Mouse (Mus musculus): ENCODE data around the gene Trmt61a. TPM values are rescaled to one million over a fixed set of nuclear protein-coding genes. Genes with fewer than 3 reads are reported as not detected.

Gene Trmt61a
- polyA plus RNA-seq, 1 experiment from 2014 or later = 9.9 TPM

DNA sequence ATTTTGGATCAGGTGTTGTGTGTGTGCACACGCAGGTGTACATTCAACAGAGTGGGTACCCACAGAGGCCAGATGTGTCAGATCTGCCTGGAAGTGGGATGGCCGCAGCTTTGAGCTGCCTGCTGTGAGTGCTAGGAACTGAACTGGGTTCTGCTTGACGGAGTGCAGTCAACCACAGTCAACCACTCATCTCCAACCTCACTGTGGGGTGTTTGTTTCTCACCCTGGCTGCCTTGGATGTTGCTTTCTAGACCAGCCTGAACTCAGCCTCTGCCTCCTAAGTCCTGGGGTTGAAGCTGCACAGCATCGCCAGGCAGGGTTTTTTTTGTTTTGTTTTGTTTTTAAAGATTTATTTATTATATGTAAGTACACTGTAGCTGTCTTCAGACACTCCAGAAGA is 42.3 kb downstream of the Trmt61a start:
- H3K9me3 ChIP-seq (ENCODE audit: control insufficient read depth, low read length) = no peaks in the 10 kb centered on the region
- H3K36me3 ChIP-seq (ENCODE audit: control insufficient read depth, insufficient read depth, low read length) = peaks cover 7% of the 10 kb centered on the region
- H3K27me3 ChIP-seq (replicated peaks; ENCODE audit: control insufficient read depth, insufficient read depth, low read length) = no peaks in the 10 kb centered on the region
- DNase-seq (ENCODE audit: low spot score) (no peak), ATAC-seq (replicated peaks; ENCODE audit: low FRiP score, low TSS enrichment, low read depth) (no peak)
- H3K4me3 ChIP-seq (ENCODE audit: low read depth, low read length) = no peak overlapping the region
- no peaks in the 10 kb centered on the region for H3K4me1 ChIP-seq (replicated peaks; ENCODE audit: control insufficient read depth, insufficient read depth, low read length)
- H3K27ac ChIP-seq (ENCODE audit: low read depth) = no peak overlapping the region
- 74% methylated on average over 4 of the region's 4 CpGs for WGBS
- no peak overlapping the region for H3K9ac ChIP-seq (ENCODE audit: low read length)
- H3K4me2 ChIP-seq (ENCODE audit: low read length) = no peak overlapping the region

GRCm38 (mm10) chr12:111722654-111723053 is 44.7 kb downstream of the Trmt61a start:
- Histone ChIP-seq H3K9ac (ENCODE audit: low read length) (no peak overlapping the region), H3K4me3 (ENCODE audit: low read depth, low read length) (no peak overlapping the region), H3K27ac (ENCODE audit: low read depth) (no peak overlapping the region), H3K4me1 (replicated peaks; ENCODE audit: control insufficient read depth, insufficient read depth, low read length) (no peaks in the 10 kb centered on the region), H3K27me3 (replicated peaks; ENCODE audit: control insufficient read depth, insufficient read depth, low read length) (no peaks in the 10 kb centered on the region), H3K9me3 (ENCODE audit: control insufficient read depth, low read length) (no peaks in the 10 kb centered on the region), H3K36me3 (ENCODE audit: control insufficient read depth, insufficient read depth, low read length) (peaks cover 7% of the 10 kb centered on the region), H3K4me2 (ENCODE audit: low read length) (no peak overlapping the region)
- DNase-seq (ENCODE audit: low spot score) (no peak), ATAC-seq (replicated peaks; ENCODE audit: low FRiP score, low TSS enrichment, low read depth) (no peak)
- WGBS = 72% methylated on average over 9 of the region's 9 CpGs

GRCm38 (mm10) chr12:111724638-111725337 is 46.9 kb downstream of the Trmt61a start:
- DNase-seq (ENCODE audit: low spot score) = no peak
- H3K4me2 ChIP-seq (ENCODE audit: low read length) = no peak overlapping the region
- ATAC-seq (replicated peaks; ENCODE audit: low FRiP score, low TSS enrichment, low read depth) = no peak
- no peaks in the 10 kb centered on the region for H3K9me3 ChIP-seq (ENCODE audit: control insufficient read depth, low read length)
- WGBS = 68% methylated on average over 6 of the region's 6 CpGs
- no peak overlapping the region for H3K9ac ChIP-seq (ENCODE audit: low read length)
- H3K27me3 ChIP-seq (replicated peaks; ENCODE audit: control insufficient read depth, insufficient read depth, low read length) = no peaks in the 10 kb centered on the region
- no peaks in the 10 kb centered on the region for H3K4me1 ChIP-seq (replicated peaks; ENCODE audit: control insufficient read depth, insufficient read depth, low read length)
- no peak overlapping the region for H3K4me3 ChIP-seq (ENCODE audit: low read depth, low read length)
- peak overlapping the region; percentile 16; the same call in 1 of the 2 replicates for H3K27ac ChIP-seq (ENCODE audit: low read depth)
- H3K36me3 ChIP-seq (ENCODE audit: control insufficient read depth, insufficient read depth, low read length) = peaks cover 15% of the 10 kb centered on the region

GRCm38 (mm10) chr12:111725338-111726121 is 47.6 kb downstream of the Trmt61a start:
- Histone ChIP-seq H3K4me2 (ENCODE audit: low read length) (no peak overlapping the region), H3K4me3 (ENCODE audit: low read depth, low read length) (no peak overlapping the region), H3K27me3 (replicated peaks; ENCODE audit: control insufficient read depth, insufficient read depth, low read length) (no peaks in the 10 kb centered on the region), H3K4me1 (replicated peaks; ENCODE audit: control insufficient read depth, insufficient read depth, low read length) (no peaks in the 10 kb centered on the region), H3K9ac (ENCODE audit: low read length) (no peak overlapping the region), H3K36me3 (ENCODE audit: control insufficient read depth, insufficient read depth, low read length) (peaks cover 15% of the 10 kb centered on the region), H3K9me3 (ENCODE audit: control insufficient read depth, low read length) (no peaks in the 10 kb centered on the region), H3K27ac (ENCODE audit: low read depth) (peak overlapping the region; percentile 66)
- 67% methylated on average over 12 of the region's 12 CpGs for WGBS
- ATAC-seq (replicated peaks; ENCODE audit: low FRiP score, low TSS enrichment, low read depth) (no peak), DNase-seq (ENCODE audit: low spot score) (no peak)

- Histone ChIP-seq H3K27ac (ENCODE audit: low read depth) (peak overlapping the region; percentile 66), H3K9ac (ENCODE audit: low read length) (no peak overlapping the region), H3K36me3 (ENCODE audit: control insufficient read depth, insufficient read depth, low read length) (peaks cover 15% of the 10 kb centered on the region), H3K4me3 (ENCODE audit: low read depth, low read length) (no peak overlapping the region), H3K27me3 (replicated peaks; ENCODE audit: control insufficient read depth, insufficient read depth, low read length) (no peaks in the 10 kb centered on the region), H3K9me3 (ENCODE audit: control insufficient read depth, low read length) (no peaks in the 10 kb centered on the region), H3K4me1 (replicated peaks; ENCODE audit: control insufficient read depth, insufficient read depth, low read length) (no peaks in the 10 kb centered on the region), H3K4me2 (ENCODE audit: low read length) (no peak overlapping the region)
- DNase-seq (ENCODE audit: low spot score) (no peak), ATAC-seq (replicated peaks; ENCODE audit: low FRiP score, low TSS enrichment, low read depth) (0 out of 2 replicates have a peak, but pooled peaks have one; percentile 24)
- WGBS = 39% methylated on average over 4 of the region's 4 CpGs
Observed at GRCm38 (mm10) chr12:111726122-111726463, 48.2 kb downstream of the Trmt61a start.

DNA sequence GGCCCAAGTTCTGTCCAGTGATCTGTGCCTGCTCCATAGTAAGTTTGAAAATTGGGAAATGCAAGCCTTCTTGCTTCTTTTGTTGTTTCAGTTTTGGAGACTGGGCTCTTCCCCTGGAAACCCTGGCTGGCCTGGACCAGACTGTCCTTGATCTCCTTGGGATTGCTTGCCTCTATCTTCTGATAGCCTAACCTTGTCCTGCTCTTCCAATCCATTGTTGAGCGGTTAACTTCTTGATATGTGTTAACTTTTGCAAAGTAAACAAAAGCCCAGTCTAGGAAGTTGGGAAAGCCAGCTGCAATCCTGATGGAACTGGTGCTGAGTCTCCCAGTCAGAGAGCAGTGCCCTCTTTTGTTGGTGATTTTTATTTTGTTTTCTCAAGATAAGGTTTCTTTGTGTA is 50.1 kb downstream of the Trmt61a start:
- H3K4me1 ChIP-seq (replicated peaks; ENCODE audit: control insufficient read depth, insufficient read depth, low read length) = no peaks in the 10 kb centered on the region
- no peak overlapping the region for H3K4me2 ChIP-seq (ENCODE audit: low read length)
- no peak overlapping the region for H3K9ac ChIP-seq (ENCODE audit: low read length)
- H3K4me3 ChIP-seq (ENCODE audit: low read depth, low read length) = no peak overlapping the region
- no peaks in the 10 kb centered on the region for H3K9me3 ChIP-seq (ENCODE audit: control insufficient read depth, low read length)
- DNase-seq (ENCODE audit: low spot score) (no peak), ATAC-seq (replicated peaks; ENCODE audit: low FRiP score, low TSS enrichment, low read depth) (no peak)
- WGBS = 68% methylated on average over 1 of the region's 1 CpGs
- no peak overlapping the region for H3K27ac ChIP-seq (ENCODE audit: low read depth)
- H3K36me3 ChIP-seq (ENCODE audit: control insufficient read depth, insufficient read depth, low read length) = peaks cover 21% of the 10 kb centered on the region
- no peaks in the 10 kb centered on the region for H3K27me3 ChIP-seq (replicated peaks; ENCODE audit: control insufficient read depth, insufficient read depth, low read length)

DNA sequence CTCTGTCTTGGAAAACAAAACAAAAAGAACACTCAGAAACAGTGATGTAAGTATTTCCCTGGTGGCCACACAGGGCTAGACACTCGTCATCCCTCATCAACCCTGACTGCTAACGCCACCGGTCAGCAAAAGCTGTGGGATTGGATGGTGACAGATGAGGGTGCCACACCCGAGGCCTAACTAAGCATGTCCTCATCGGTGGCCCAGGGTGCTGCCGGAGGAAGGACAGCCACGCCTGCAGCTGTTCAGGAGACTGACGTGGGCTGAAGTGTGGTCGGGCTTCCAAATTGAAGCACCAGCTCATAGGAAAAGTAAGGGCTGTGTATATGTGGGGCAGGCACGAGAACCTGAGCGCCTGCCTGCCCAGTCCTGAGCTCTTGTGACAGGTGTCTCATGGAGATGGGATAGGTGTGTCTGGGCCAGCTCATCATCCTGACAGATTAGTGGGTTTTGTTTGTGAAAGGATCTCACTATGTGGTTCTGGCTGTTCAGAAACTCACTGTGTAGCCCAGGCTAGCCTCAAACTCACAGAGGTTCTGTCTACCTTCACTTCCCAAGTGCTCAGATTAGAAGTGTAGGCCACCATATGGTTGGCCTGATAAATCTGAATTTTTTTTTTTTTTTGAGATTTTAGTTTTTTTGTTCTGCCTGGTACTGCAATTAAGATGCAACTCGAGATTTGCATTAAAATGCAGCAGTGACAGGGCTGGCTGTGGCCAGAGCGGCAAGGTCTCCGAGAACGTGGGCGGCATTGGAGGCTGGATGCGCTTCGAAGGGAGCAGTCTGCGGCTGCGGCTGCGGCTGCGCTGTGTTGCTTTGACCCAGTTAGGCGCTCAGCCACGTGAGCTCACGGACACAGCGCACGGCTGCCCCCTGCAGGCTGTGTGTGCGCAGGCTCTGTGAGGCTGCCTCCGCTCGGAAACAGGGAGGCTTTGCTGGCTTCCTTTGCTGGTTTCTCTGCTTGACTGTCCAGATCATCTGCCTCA is 54.2 kb downstream of the Trmt61a start:
- Histone ChIP-seq H3K4me3 (ENCODE audit: low read depth, low read length) (no peak overlapping the region), H3K27me3 (replicated peaks; ENCODE audit: control insufficient read depth, insufficient read depth, low read length) (no peaks in the 10 kb centered on the region), H3K9ac (ENCODE audit: low read length) (no peak overlapping the region), H3K4me1 (replicated peaks; ENCODE audit: control insufficient read depth, insufficient read depth, low read length) (no peaks in the 10 kb centered on the region), H3K36me3 (ENCODE audit: control insufficient read depth, insufficient read depth, low read length) (peaks cover 16% of the 10 kb centered on the region), H3K27ac (ENCODE audit: low read depth) (no peak overlapping the region), H3K4me2 (ENCODE audit: low read length) (peak overlapping the region; percentile 37), H3K9me3 (ENCODE audit: control insufficient read depth, low read length) (no peaks in the 10 kb centered on the region)
- DNase-seq (ENCODE audit: low spot score) = peak; percentile 90
- WGBS = 33% methylated on average over 30 of the region's 30 CpGs
- ATAC-seq (replicated peaks; ENCODE audit: low FRiP score, low TSS enrichment, low read depth) = peak; percentile 90

- Histone ChIP-seq H3K27ac (ENCODE audit: low read depth) (no peak overlapping the region), H3K9ac (ENCODE audit: low read length) (no peak overlapping the region), H3K4me3 (ENCODE audit: low read depth, low read length) (no peak overlapping the region), H3K9me3 (ENCODE audit: control insufficient read depth, low read length) (no peaks in the 10 kb centered on the region), H3K27me3 (replicated peaks; ENCODE audit: control insufficient read depth, insufficient read depth, low read length) (no peaks in the 10 kb centered on the region), H3K4me2 (ENCODE audit: low read length) (no peak overlapping the region), H3K4me1 (replicated peaks; ENCODE audit: control insufficient read depth, insufficient read depth, low read length) (no peaks in the 10 kb centered on the region), H3K36me3 (ENCODE audit: control insufficient read depth, insufficient read depth, low read length) (peaks cover 16% of the 10 kb centered on the region)
- ATAC-seq (replicated peaks; ENCODE audit: low FRiP score, low TSS enrichment, low read depth) (peak; percentile 1; the same call in 1 of the 2 replicates), DNase-seq (ENCODE audit: low spot score) (no peak)
- WGBS = 48% methylated on average over 5 of the region's 5 CpGs
Observed at GRCm38 (mm10) chr12:111732921-111733320, 55.0 kb downstream of the Trmt61a start.
